Mouse (Mus musculus): ENCODE measurements around the gene Josd1.
"Not testable (repeated sequence)": the region's sequence is repeated elsewhere in the genome, so short reads cannot be mapped to it uniquely, and the experiment has no call there.

Josd1 gene

GRCm38 (mm10) chr15:79692334-79692733 lies 4.6 kb upstream of the Josd1 start:
- DNase-seq (ENCODE audit: low spot score) = peak; percentile 13

GRCm38 (mm10) chr15:79691023-79691508 lies 3.3 kb upstream of the Josd1 start:
- peak; percentile 36 for DNase-seq (ENCODE audit: low spot score)

- peak; percentile 96 for DNase-seq (ENCODE audit: low spot score)
Observed at GRCm38 (mm10) chr15:79690426-79691022, 2.8 kb upstream of the Josd1 start, which contains the start of gene Gtpbp1. TSS of gene Gtpbp1 (plus strand) at chr15:79690845.

- DNase-seq (ENCODE audit: low spot score) = peak; percentile 53
Observed at GRCm38 (mm10) chr15:79689662-79690425, 2.1 kb upstream of the Josd1 start.

GRCm38 (mm10) chr15:79688268-79688956 lies 693 bp upstream of the Josd1 start:
- DNase-seq (ENCODE audit: low spot score) = no peak

- no peak for DNase-seq (ENCODE audit: low spot score)
Observed at GRCm38 (mm10) chr15:79687175-79687574, 544 bp downstream of the Josd1 start.

GRCm38 (mm10) chr15:79686046-79686869 lies 1.5 kb downstream of the Josd1 start:
- no peak for DNase-seq (ENCODE audit: low spot score)

GRCm38 (mm10) chr15:79685141-79685641 lies 2.5 kb downstream of the Josd1 start:
- DNase-seq (ENCODE audit: low spot score) = no peak

- DNase-seq (ENCODE audit: low spot score) = no peak
Observed at GRCm38 (mm10) chr15:79684616-79685015, 3.1 kb downstream of the Josd1 start.

- DNase-seq (ENCODE audit: low spot score) = no peak
Observed at GRCm38 (mm10) chr15:79683707-79684465, 3.8 kb downstream of the Josd1 start.

GRCm38 (mm10) chr15:79683146-79683545 lies 4.6 kb downstream of the Josd1 start:
- no peak for DNase-seq (ENCODE audit: low spot score)

- DNase-seq (ENCODE audit: low spot score) = no peak
Observed at GRCm38 (mm10) chr15:79681973-79682372, 5.7 kb downstream of the Josd1 start.

GRCm38 (mm10) chr15:79677936-79678335 lies 9.8 kb downstream of the Josd1 start:
- no peak for DNase-seq (ENCODE audit: low spot score)

GRCm38 (mm10) chr15:79671828-79672348 lies 15.8 kb downstream of the Josd1 start:
- not testable (repeated sequence) for DNase-seq (ENCODE audit: low spot score)

GRCm38 (mm10) chr15:79670972-79671299 lies 16.8 kb downstream of the Josd1 start:
- DNase-seq (ENCODE audit: low spot score) = no peak

- peak; percentile 91 for DNase-seq (ENCODE audit: low spot score)
Observed at GRCm38 (mm10) chr15:79670249-79670971, 17.3 kb downstream of the Josd1 start, which contains the start of gene Tomm22. TSS of gene Tomm22 (plus strand) at chr15:79670861.

GRCm38 (mm10) chr15:79669195-79669594 lies 18.5 kb downstream of the Josd1 start:
- DNase-seq (ENCODE audit: low spot score) = no peak

GRCm38 (mm10) chr15:79664666-79665065 lies 23.1 kb downstream of the Josd1 start:
- no peak for DNase-seq (ENCODE audit: low spot score)

GRCm38 (mm10) chr15:79661852-79662251 lies 25.9 kb downstream of the Josd1 start:
- peak; percentile 57 for DNase-seq (ENCODE audit: low spot score)
